Mouse (Mus musculus): ENCODE measurements around the gene Aoc2.

DNA sequence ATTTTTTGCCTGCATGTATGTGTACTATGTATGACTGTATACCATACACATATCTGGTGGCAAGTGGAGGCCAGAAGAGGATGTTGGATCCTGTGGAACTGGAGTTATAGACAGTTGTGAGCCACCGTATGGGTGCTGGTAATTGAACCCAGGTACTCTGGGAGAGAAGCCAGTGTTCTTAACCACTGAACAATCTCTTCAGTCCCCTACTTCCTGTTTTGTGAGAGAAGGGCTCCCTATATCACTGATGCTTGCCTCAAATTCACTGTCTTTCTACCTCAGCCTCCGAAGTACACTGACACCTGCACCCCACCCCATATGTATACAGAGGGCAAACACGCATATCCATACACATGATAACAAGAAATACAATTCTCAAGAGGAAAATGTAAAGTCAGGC, 13.8 kb upstream of the Aoc2 start:
- TF ChIP-seq GATA1 (IDR thresholded peaks at IDR 0.05; ENCODE audit: low read length) (no peak), TAL1 (IDR thresholded peaks at IDR 0.05; ENCODE audit: low read length) (no peak)
